Mouse (Mus musculus) G1E-ER4 (cell line): ENCODE data around the gene Dync1i1. TPM values are rescaled to one million over a fixed set of nuclear protein-coding genes. Genes with fewer than 3 reads are reported as not detected.

Experiments
- GATA1 ChIP-seq: IDR thresholded peaks from one replicate; pipeline ENCODE4 v1.8.0; 2012; ENCODE audit warnings: low read length, inconsistent platforms
- polyA plus RNA-seq: library from polyadenylated mRNA; stranded (reverse); fragments of >175 nt; gene quantifications from 2 replicates; pipeline ENCODE4 v1.2.3, GENCODE M21; 2012

Dync1i1 gene
- polyA plus RNA-seq, 1 experiment: not detected

DNA sequence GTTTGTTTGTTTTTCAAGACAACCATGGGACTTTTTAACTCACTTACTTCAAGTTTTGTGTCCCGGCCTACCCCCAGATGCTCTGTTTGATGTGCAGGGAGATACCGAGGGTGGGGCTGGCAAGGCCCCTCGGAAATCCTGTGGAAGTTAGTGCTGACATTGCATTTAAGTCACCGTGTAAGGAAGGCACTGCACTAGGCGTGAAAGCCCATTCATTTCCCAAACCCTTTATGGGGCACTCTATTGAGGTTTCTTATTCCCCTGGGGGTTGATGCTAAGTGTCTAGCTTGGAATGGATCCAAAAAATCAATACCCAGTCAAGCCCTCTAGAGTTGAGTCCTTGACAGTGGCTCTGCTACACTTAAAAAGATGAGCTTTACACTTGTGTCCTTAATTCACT is 27.2 kb downstream of the Dync1i1 start:
- no peak for TF ChIP-seq GATA1

DNA sequence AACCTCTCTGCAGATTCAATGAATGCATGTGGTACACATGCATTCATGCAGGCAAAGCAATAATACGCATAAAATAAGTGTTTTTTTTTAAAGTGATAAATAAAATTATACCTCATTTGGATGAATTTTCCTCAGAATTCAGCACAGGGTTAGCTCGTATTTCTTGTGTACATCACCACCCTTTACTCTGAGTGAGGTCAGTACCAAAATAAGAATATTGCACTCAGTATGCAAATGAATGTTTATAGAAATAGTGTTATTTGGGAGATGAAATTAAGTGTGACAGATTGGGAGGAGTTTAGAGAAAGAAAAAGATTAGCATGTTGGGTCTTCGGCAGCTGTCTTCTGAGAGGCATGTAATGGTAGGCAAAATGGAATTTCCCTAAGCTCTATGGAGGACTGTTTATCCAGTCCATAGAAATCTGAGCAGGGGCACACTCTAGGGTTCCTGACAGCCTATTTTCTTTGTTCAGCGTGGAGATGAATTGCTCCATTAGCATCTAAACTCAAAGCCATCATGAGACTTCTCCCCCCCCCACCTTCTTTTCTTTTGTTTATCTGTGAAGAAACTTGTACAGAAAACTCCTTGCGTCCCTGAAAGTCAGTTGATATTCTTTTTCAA is 31.2 kb downstream of the Dync1i1 start:
- TF ChIP-seq GATA1: no peak

- no peak for TF ChIP-seq GATA1
Observed at GRCm38 (mm10) chr6:5762943-5763342, 37.5 kb downstream of the Dync1i1 start.

GRCm38 (mm10) chr6:5768576-5768975 is 43.1 kb downstream of the Dync1i1 start:
- TF ChIP-seq GATA1: no peak

GRCm38 (mm10) chr6:5770283-5770682 is 44.8 kb downstream of the Dync1i1 start:
- no peak for TF ChIP-seq GATA1

DNA sequence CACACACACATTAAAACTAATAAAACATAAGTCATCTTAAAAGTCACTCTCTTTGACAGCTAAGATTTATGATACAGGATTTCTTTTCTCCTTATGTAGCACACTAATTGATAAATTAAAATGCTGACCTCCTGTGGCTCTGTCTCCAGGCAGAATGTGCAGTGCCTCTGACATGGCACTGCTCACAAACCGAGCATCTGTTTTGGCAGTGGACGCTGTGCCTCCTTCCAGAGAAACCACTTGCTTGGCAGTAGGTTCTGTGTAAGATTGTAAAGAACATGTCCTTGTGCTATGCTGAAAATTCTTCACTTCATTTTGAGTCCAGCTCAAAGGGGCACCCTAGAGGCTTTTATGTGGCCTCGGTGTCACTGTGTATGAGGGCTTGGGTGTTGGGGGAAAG is 50.0 kb downstream of the Dync1i1 start:
- no peak for TF ChIP-seq GATA1

- TF ChIP-seq GATA1: no peak
Observed at GRCm38 (mm10) chr6:5781752-5782151, 56.3 kb downstream of the Dync1i1 start.

DNA sequence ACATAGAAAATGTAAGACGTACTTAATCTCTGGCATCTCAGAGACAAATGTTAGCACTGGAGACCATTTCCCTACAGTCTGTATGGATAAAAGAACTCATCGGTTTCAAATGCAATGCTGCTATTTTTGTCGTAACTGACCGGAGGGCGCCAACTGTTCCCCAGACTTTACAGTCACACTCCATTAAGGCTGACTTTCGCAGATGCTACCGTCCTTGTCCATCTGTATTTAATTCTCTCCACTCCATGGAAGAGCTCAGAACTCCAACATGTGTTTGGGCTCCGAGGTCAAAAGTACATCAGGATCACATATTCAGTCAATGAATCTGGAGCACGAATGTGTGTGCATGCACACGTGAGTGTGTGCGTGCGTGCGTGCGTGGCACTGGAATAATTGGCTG is 58.4 kb downstream of the Dync1i1 start:
- no peak for TF ChIP-seq GATA1

DNA sequence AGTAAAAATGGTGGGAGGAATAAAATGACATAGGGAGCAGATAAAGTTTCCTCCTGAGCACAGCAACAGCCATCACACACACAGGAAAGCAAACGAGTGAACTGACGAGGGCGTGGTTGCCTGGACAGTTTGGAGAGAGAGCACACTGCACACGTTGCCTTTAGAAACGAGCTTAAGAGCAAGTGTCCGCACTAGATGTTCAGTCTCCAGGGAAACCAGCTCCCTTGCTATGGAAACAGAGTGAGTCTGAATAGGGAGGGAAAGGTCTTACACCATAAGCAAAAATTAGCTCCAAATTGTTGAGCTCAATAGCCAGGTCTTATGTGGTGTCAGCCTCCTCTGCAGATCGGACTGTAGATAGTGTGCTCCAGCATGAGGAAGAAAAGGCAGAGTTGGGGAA is 65.2 kb downstream of the Dync1i1 start:
- TF ChIP-seq GATA1: no peak

- TF ChIP-seq GATA1: no peak
Observed at GRCm38 (mm10) chr6:5794106-5794753, 68.8 kb downstream of the Dync1i1 start.

GRCm38 (mm10) chr6:5795314-5795713 is 69.9 kb downstream of the Dync1i1 start:
- no peak for TF ChIP-seq GATA1

- no peak for TF ChIP-seq GATA1
Observed at GRCm38 (mm10) chr6:5802124-5802839, 76.8 kb downstream of the Dync1i1 start.

- no peak for TF ChIP-seq GATA1
Observed at GRCm38 (mm10) chr6:5802840-5803491, 77.5 kb downstream of the Dync1i1 start.

- TF ChIP-seq GATA1: no peak
Observed at GRCm38 (mm10) chr6:5808008-5808421, 82.6 kb downstream of the Dync1i1 start.

DNA sequence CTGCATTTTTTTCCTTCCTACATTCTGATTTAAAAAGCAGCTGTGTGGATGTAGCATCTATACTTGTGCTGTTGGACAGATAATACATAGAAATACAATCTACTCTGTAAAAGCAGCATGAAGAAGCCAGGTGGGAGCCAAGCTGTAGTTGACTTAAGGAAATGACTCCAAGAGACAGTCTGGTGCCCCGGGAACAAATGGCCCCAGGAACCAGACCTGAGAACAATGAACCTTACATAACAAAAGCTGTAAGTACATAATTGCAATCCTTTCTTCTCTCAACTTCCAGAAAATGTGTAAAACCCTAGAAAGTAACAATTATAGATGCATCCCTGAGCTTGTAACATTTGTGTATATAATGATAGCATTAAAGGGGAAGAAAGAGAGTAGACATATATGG is 86.6 kb downstream of the Dync1i1 start:
- TF ChIP-seq GATA1: no peak

- TF ChIP-seq GATA1: no peak
Observed at GRCm38 (mm10) chr6:5819674-5820073, 94.2 kb downstream of the Dync1i1 start.
